Mouse (Mus musculus) liver, embryonic 12.5 days (tissue): ENCODE measurements around the gene Olfr1055. TPM values are rescaled to one million over a fixed set of nuclear protein-coding genes. Genes with fewer than 3 reads are reported as not detected.
"Not testable (repeated sequence)": the region's sequence is repeated elsewhere in the genome, so short reads cannot be mapped to it uniquely, and the experiment has no call there.

Source experiments
- ATAC-seq: fragments of 200-750 bp; cut with Nextera tagmentation; 2 replicates; pipeline ENCODE4 v1.8.0; 2017; ENCODE audit warnings: moderate number of reproducible peaks, mild to moderate bottlenecking, moderate library complexity
- H3K27ac ChIP-seq: fragments of 300-500 bp; sonication (generic); 2 replicates; pipeline ENCODE4 v1.5.1; 2016; ENCODE audit warnings: mild to moderate bottlenecking
- H3K27me3 ChIP-seq: fragments of 300-500 bp; sonication (generic); replicated peaks from 2 replicates; pipeline ENCODE4 v1.6.1; 2016; ENCODE audit warnings: mild to moderate bottlenecking, moderate library complexity
- H3K36me3 ChIP-seq: fragments of 300-500 bp; sonication (generic); 2 replicates; pipeline ENCODE4 v1.6.1; 2016; ENCODE audit warnings: mild to moderate bottlenecking, moderate library complexity
- H3K4me1 ChIP-seq: fragments of 300-500 bp; sonication (generic); 2 replicates; pipeline ENCODE4 v1.6.1; 2016
- H3K4me2 ChIP-seq: fragments of 300-500 bp; sonication (generic); 2 replicates; pipeline ENCODE4 v1.6.1; 2016; ENCODE audit warnings: mild to moderate bottlenecking, moderate library complexity
- H3K4me3 ChIP-seq: fragments of 300-500 bp; sonication (generic); 2 replicates; pipeline ENCODE4 v1.5.1; 2016; ENCODE audit warnings: mild to moderate bottlenecking, moderate library complexity
- H3K9ac ChIP-seq: fragments of 300-500 bp; sonication (generic); 2 replicates; pipeline ENCODE4 v1.6.1; 2016; ENCODE audit warnings: mild to moderate bottlenecking, moderate library complexity
- H3K9me3 ChIP-seq: fragments of 300-500 bp; sonication (generic); replicated peaks from 2 replicates; pipeline ENCODE4 v1.6.1; 2016; ENCODE audit warnings: mild to moderate bottlenecking, moderate library complexity
- WGBS: fragments of 180-500 bp; shearing (Covaris S2); methylation state at CpG from one replicate; pipeline ENCODE4 v1.1.7; 2016; ENCODE audit not compliant: insufficient replicate concordance; 5-methylcytosine and 5-hydroxymethylcytosine counted together
- polyA plus RNA-seq: library from polyadenylated mRNA; unstranded; fragments of >200 nt; fragmentation: Nextera tagmentation; extraction: Ambion mirVana; gene quantifications from 2 replicates; pipeline ENCODE4 v1.2.1, GENCODE M21; 2016

Gene Olfr1055
- polyA plus RNA-seq = not detected in 2 replicates

DNA sequence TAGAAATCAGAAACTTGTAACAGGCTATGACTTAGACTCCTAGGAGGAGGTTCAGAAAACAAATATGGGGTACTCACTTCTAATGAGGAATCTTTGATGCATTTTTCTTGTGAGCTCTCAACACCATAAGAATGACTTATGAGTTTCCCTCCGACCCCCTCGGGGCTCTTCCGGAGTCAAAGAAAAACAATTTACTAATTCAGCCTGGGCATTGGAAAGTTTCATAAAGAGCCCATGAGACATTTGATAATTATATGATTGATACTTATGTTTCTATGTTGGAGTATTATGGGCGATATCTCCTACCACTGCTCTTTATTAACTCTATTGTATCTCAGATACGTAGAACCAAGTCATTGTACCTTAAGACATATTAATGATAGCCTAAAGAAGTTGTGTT lies at the start of gene Olfr1055:
Gene Olfr1055, minus strand, starts transcription at position 101 of the 400 bp plus-strand sequence.
- H3K9ac ChIP-seq = no peak within 1 kb of the TSS

DNA sequence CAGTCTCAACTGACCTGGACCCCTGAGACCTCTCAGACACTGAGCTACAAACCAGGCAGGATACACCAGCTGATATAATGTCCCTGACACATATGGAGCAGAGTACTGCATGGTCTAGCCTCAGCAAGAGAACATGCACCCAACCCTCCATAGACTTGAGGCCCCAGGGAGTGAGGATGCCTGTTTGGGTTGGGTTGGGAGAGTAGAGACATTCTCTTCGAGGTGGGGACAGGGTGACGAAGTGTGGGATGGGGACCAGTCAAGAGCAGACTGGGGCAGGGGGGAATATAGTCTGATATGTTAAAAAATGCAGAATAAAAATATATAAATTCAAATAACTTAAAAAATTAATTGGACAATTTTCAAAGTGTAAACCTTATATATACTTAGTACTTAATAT lies 45.0 kb upstream of the Olfr1055 start:
- no peak for ATAC-seq
- Histone ChIP-seq H3K27ac (no peak overlapping the region), H3K4me1 (no peaks in the 10 kb centered on the region), H3K4me2 (no peak overlapping the region), H3K9me3 (no peaks in the 10 kb centered on the region), H3K9ac (no peak overlapping the region), H3K4me3 (no peak overlapping the region), H3K36me3 (no peaks in the 10 kb centered on the region), H3K27me3 (no peaks in the 10 kb centered on the region)
- 63% methylated on average over 2 of the region's 2 CpGs for WGBS

More for the DNA sequence above, at the start of gene Olfr1055:
- H3K4me1 ChIP-seq = no peaks in the 10 kb centered on the region
- 83% methylated on average over 5 of the region's 5 CpGs for WGBS
- H3K27me3 ChIP-seq = no peaks in the 10 kb centered on the region
- H3K4me3 ChIP-seq = no peak within 1 kb of the TSS
- no peaks in the 10 kb centered on the region for H3K36me3 ChIP-seq
- H3K27ac ChIP-seq = no peak within 1 kb of the TSS
- no peak for ATAC-seq
- H3K9me3 ChIP-seq = no peaks in the 10 kb centered on the region
- no peak within 1 kb of the TSS for H3K4me2 ChIP-seq

DNA sequence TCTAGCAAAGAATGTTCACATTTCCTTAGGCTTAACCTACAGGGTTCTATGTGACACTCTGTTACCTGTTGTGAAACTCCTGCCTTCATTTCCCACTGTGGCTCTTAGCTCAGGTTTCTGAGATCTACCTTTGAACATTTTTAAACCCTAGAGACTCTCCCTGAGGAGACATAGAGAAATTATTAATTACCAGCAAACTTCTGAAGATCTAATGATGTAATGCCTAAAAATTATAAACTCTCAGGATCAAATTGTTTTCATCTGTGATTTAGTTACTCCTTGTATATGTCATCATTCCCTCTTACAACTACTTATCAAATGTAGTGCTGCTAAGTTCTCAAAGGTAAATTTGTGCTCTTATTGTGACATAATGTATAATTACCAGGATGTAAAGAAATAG lies 38.4 kb upstream of the Olfr1055 start, which contains the start of gene Olfr1058:
Gene Olfr1058, minus strand, starts transcription at position 101 of the 400 bp plus-strand sequence.
- not testable (repeated sequence) for H3K4me1 ChIP-seq, H3K27me3 ChIP-seq, H3K9me3 ChIP-seq, H3K9ac ChIP-seq, H3K4me2 ChIP-seq, H3K4me3 ChIP-seq, ATAC-seq, H3K36me3 ChIP-seq, H3K27ac ChIP-seq

DNA sequence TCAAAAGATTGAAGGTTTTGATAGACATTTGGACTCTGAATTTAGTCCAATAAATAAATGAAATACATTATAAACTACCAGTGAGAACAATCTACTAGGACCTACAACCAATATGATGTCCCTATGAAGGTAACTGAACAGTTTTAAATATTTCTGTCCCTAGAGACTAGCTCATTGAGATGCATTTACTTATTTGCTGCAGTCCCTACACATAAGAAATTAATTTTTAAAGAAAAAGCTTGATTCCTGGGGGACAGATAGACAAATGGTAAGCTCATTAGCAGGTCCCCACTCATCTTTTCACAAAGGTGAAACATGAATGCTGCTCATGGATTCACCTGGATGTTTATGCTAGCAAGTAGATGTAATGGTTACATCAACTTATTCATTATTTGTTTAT lies 28.2 kb upstream of the Olfr1055 start, which contains the start of gene Olfr1057:
Gene Olfr1057, minus strand, starts transcription at position 101 of the 400 bp plus-strand sequence.
- Histone ChIP-seq H3K4me1 (no peaks in the 10 kb centered on the region), H3K27me3 (no peaks in the 10 kb centered on the region), H3K36me3 (no peaks in the 10 kb centered on the region), H3K4me2 (no peak within 1 kb of the TSS), H3K9me3 (no peaks in the 10 kb centered on the region), H3K4me3 (no peak within 1 kb of the TSS), H3K27ac (no peak within 1 kb of the TSS), H3K9ac (no peak within 1 kb of the TSS)
- ATAC-seq = no peak

DNA sequence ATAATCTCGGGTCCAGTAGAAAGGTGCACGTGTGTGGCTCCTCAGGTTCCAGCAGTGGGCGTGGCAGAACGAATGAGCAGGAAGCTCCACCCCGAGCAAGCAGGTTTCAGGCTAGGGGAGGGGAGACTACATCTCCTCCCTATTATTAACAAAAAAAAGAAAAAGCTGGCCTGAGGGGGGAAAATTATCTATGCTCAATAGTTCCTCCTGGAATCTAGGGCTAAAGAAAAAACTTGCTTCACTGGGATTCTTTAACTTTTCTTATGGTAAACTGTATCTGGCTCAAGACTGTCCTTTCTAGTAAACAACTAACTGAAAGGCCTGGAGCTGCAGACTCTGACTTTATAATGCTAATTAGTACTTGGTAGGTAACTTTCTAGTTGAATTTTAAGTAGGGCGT lies 16.3 kb upstream of the Olfr1055 start:
- not testable (repeated sequence) for H3K4me3 ChIP-seq, H3K9ac ChIP-seq, H3K27me3 ChIP-seq, H3K9me3 ChIP-seq, H3K4me1 ChIP-seq, H3K4me2 ChIP-seq, H3K36me3 ChIP-seq, H3K27ac ChIP-seq, ATAC-seq
- 60% methylated on average over 1 of the region's 6 CpGs for WGBS

DNA sequence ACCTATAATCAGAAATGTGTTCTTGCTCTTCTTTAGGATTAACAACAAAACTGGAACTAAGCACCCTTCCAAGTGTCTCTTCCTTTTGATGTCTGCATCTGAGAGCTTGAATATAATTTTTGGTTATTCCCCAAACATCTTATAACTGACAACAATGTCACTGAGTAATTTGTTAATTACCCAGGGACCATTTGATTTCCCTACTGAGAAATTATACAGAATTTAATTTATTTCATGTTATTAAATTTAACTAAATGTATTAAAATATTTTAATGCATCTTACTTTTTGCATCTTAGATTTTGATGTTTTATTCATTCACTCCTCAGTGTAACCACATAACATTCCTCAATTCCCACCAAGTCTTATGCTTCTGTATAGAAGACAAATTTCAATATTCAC lies 12.3 kb upstream of the Olfr1055 start, which contains the start of gene Olfr1056:
Gene Olfr1056, minus strand, starts transcription at position 101 of the 400 bp plus-strand sequence.
- Histone ChIP-seq H3K4me3 (no peak within 1 kb of the TSS), H3K4me2 (no peak within 1 kb of the TSS), H3K36me3 (no peaks in the 10 kb centered on the region), H3K27ac (no peak within 1 kb of the TSS), H3K27me3 (no peaks in the 10 kb centered on the region), H3K4me1 (no peaks in the 10 kb centered on the region), H3K9me3 (no peaks in the 10 kb centered on the region), H3K9ac (no peak within 1 kb of the TSS)
- ATAC-seq = no peak

DNA sequence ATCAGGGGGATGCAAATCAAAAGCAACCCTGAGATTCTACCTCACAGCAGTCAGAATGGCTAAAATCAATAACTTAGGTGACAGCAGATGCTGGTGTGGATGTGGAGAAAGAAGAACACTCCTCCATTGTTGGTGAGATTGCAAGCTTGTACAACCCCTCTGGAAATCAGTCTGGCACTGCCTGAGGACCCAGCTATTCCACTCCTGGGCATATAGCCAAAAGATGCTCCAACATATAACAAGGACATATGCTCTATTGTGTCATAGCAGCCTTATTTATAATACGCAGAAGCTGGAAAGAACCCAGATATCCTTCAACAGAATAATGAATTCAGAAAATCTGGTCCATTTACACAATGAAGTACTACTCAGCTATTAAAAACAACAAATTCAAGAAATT lies 1.7 kb upstream of the Olfr1055 start:
- not testable (repeated sequence) for H3K36me3 ChIP-seq, H3K9ac ChIP-seq, H3K27ac ChIP-seq, H3K4me3 ChIP-seq, H3K27me3 ChIP-seq, H3K9me3 ChIP-seq, H3K4me2 ChIP-seq, H3K4me1 ChIP-seq, ATAC-seq
- 84% methylated on average over 1 of the region's 1 CpGs for WGBS

DNA sequence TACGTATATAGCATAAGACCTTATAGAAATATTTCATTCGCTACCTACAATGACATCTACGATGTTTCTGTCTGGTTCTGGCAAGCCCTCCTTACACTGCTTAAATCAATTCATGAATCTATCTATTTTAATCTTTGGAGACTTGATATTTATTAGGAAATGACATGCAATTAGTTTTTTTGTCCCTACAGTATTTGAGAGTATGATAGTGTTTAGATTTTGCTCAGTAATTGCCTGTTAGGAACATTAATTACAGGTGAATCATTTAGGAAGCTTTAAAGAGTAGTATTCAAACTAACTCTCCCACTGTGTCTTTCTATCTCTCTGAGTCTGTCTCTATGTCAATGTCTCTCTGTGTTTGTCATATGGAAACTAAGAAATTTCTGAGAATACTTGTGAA lies 14.8 kb downstream of the Olfr1055 start, which contains the start of gene Olfr1054:
Gene Olfr1054, minus strand, starts transcription at position 101 of the 400 bp plus-strand sequence.
- H3K9me3 ChIP-seq = no peaks in the 10 kb centered on the region
- H3K27ac ChIP-seq = no peak within 1 kb of the TSS
- WGBS = 68% methylated on average over 3 of the region's 3 CpGs
- ATAC-seq = no peak
- H3K36me3 ChIP-seq = no peaks in the 10 kb centered on the region
- no peak within 1 kb of the TSS for H3K4me3 ChIP-seq
- H3K27me3 ChIP-seq = no peaks in the 10 kb centered on the region
- no peak within 1 kb of the TSS for H3K9ac ChIP-seq
- no peak within 1 kb of the TSS for H3K4me2 ChIP-seq
- H3K4me1 ChIP-seq = no peaks in the 10 kb centered on the region

DNA sequence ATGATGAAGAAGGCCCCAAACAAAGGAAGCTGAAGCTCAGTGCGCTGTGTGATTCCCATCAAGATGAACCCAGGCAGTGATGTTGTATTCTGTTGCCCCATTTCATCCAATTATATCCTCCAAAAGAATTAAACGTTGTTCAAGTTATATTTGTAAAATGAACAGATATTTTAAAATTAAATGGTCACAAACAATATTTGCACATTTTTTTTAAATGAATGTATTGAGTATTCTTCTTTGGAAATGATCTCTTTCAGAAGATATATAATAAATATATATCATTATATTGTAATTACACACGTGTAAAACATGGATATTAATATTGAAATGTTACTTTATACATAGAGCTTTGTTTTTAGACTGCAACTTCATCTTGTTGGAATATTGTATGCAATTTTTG lies 34.9 kb downstream of the Olfr1055 start, which contains the start of gene Olfr1053:
Gene Olfr1053, minus strand, starts transcription at position 101 of the 400 bp plus-strand sequence.
- Histone ChIP-seq H3K36me3 (no peaks in the 10 kb centered on the region), H3K9ac (no peak within 1 kb of the TSS), H3K9me3 (no peaks in the 10 kb centered on the region), H3K4me2 (no peak within 1 kb of the TSS), H3K4me1 (no peaks in the 10 kb centered on the region), H3K27ac (no peak within 1 kb of the TSS), H3K27me3 (no peaks in the 10 kb centered on the region), H3K4me3 (no peak within 1 kb of the TSS)
- no peak for ATAC-seq
- whole genome bisulfite sequencing = 42% methylated on average over 3 of the region's 3 CpGs

Other genes starting within 250 kb of the Olfr1055 start
- gene Olfr1039, start 214.4 kb downstream of the Olfr1055 start, polyA plus RNA-seq = not detected in 2 replicates
- not detected in 2 replicates for gene Olfr1040, start 203.6 kb downstream of the Olfr1055 start, polyA plus RNA-seq
- gene Olfr1042, start 188.4 kb downstream of the Olfr1055 start, polyA plus RNA-seq = not detected in 2 replicates
- not detected in 2 replicates for gene Olfr1043, start 182.8 kb downstream of the Olfr1055 start, polyA plus RNA-seq
- not detected in 2 replicates for gene Olfr1044, start 172.5 kb downstream of the Olfr1055 start, polyA plus RNA-seq
- gene Olfr52, start 164.6 kb downstream of the Olfr1055 start, polyA plus RNA-seq = not detected in 2 replicates
- gene Olfr1045, start 147.3 kb downstream of the Olfr1055 start, polyA plus RNA-seq = not detected in 2 replicates
- not detected in 2 replicates for gene Olfr1046, start 131.0 kb downstream of the Olfr1055 start, polyA plus RNA-seq
- not detected in 2 replicates for gene Olfr1047, start 118.9 kb downstream of the Olfr1055 start, polyA plus RNA-seq
- gene Olfr1048, start 110.0 kb downstream of the Olfr1055 start, polyA plus RNA-seq = not detected in 2 replicates
- not detected in 2 replicates for gene Olfr1049, start 92.0 kb downstream of the Olfr1055 start, polyA plus RNA-seq
- gene Olfr1051, start 71.2 kb downstream of the Olfr1055 start, polyA plus RNA-seq = not detected in 2 replicates
- gene Olfr1052, start 57.8 kb downstream of the Olfr1055 start, polyA plus RNA-seq = not detected in 2 replicates
- not detected in 2 replicates for gene Olfr1053, start 35.0 kb downstream of the Olfr1055 start, polyA plus RNA-seq
- gene Olfr1054, start 14.9 kb downstream of the Olfr1055 start, polyA plus RNA-seq = not detected in 2 replicates
- gene Olfr1056, start 12.2 kb upstream of the Olfr1055 start, polyA plus RNA-seq = not detected in 2 replicates
- gene Olfr1057, start 28.1 kb upstream of the Olfr1055 start, polyA plus RNA-seq = not detected in 2 replicates
- gene Olfr1058, start 38.3 kb upstream of the Olfr1055 start, polyA plus RNA-seq = not detected in 2 replicates
- not detected in 2 replicates for gene Olfr1061, start 63.8 kb upstream of the Olfr1055 start, polyA plus RNA-seq
- not detected in 2 replicates for gene Olfr1062, start 76.5 kb upstream of the Olfr1055 start, polyA plus RNA-seq
- gene Olfr1065, start 100.3 kb upstream of the Olfr1055 start, polyA plus RNA-seq = not detected in 2 replicates
- not detected in 2 replicates for gene Olfr1066, start 106.0 kb upstream of the Olfr1055 start, polyA plus RNA-seq
- gene Olfr228, start 137.1 kb upstream of the Olfr1055 start, polyA plus RNA-seq = not detected in 2 replicates
- not detected in 2 replicates for gene Olfr1076, start 158.2 kb upstream of the Olfr1055 start, polyA plus RNA-seq
- gene Olfr1079, start 192.2 kb upstream of the Olfr1055 start, polyA plus RNA-seq = not detected in 2 replicates
- gene Olfr1080, start 208.0 kb upstream of the Olfr1055 start, polyA plus RNA-seq = not detected in 2 replicates
- not detected in 2 replicates for gene Olfr1082, start 248.7 kb upstream of the Olfr1055 start, polyA plus RNA-seq